Mouse (Mus musculus) kidney, embryonic 14.5 days (tissue): ENCODE measurements around the gene Lrrc10. TPM values are rescaled to one million over a fixed set of nuclear protein-coding genes. Genes with fewer than 3 reads are reported as not detected.
A peak's percentile ranks its signal among the peaks of the same experiment; 100 is the strongest.

Experiments
- ATAC-seq: fragments of 200-750 bp; cut with Nextera tagmentation; 2 replicates; pipeline ENCODE4 v1.8.0; 2017; ENCODE audit warnings: moderate number of reproducible peaks, mild to moderate bottlenecking, moderate TSS enrichment, moderate library complexity; ENCODE audit not compliant: low FRiP score, low TSS enrichment
- H3K27ac ChIP-seq: fragments of 300-500 bp; sonication (generic); 2 replicates; pipeline ENCODE4 v1.5.1; 2014; ENCODE audit warnings: low read depth, mild to moderate bottlenecking, low read length, moderate library complexity, mixed read lengths
- H3K27me3 ChIP-seq: fragments of 300-500 bp; sonication (generic); 2 replicates; pipeline ENCODE4 v1.6.1; 2014; ENCODE audit warnings: mild to moderate bottlenecking, low read length; ENCODE audit not compliant: control insufficient read depth, insufficient read depth
- H3K36me3 ChIP-seq: fragments of 300-500 bp; sonication (generic); 2 replicates; pipeline ENCODE4 v1.6.1; 2014; ENCODE audit warnings: low read length, mixed read lengths; ENCODE audit not compliant: control insufficient read depth, insufficient read depth
- H3K4me1 ChIP-seq: fragments of 300-500 bp; sonication (generic); 2 replicates; pipeline ENCODE4 v1.6.1; 2014; ENCODE audit warnings: low read length, mixed read lengths; ENCODE audit not compliant: control insufficient read depth, insufficient read depth
- H3K4me2 ChIP-seq: fragments of 300-500 bp; sonication (generic); replicated peaks from 2 replicates; pipeline ENCODE4 v1.6.1; 2014; ENCODE audit warnings: low read depth, mild to moderate bottlenecking, low read length
- H3K4me3 ChIP-seq: fragments of 300-500 bp; sonication (generic); 2 replicates; pipeline ENCODE4 v1.5.1; 2014; ENCODE audit warnings: mild to moderate bottlenecking, low read length
- H3K9ac ChIP-seq: fragments of 300-500 bp; sonication (generic); 2 replicates; pipeline ENCODE4 v1.6.1; 2014; ENCODE audit warnings: low read depth, mild to moderate bottlenecking, low read length, moderate library complexity
- H3K9me3 ChIP-seq: fragments of 300-500 bp; sonication (generic); 2 replicates; pipeline ENCODE4 v1.6.1; 2016; ENCODE audit warnings: low read length; ENCODE audit not compliant: control insufficient read depth
- WGBS: fragments of 180-500 bp; shearing (Covaris S2); extraction: QIAGEN DNeasy Blood & Tissue Kit; methylation state at CpG from one replicate; pipeline ENCODE4 v1.1.7; 2014; 5-methylcytosine and 5-hydroxymethylcytosine counted together
- polyA plus RNA-seq: library from polyadenylated mRNA; unstranded; fragments of >200 nt; fragmentation: Nextera tagmentation; extraction: Ambion mirVana; gene quantifications from 2 replicates; pipeline ENCODE4 v1.2.1, GENCODE M21; 2014

Gene Lrrc10
- polyA plus RNA-seq, result not detected in 2 replicates

- no peak for ATAC-seq
- H3K9ac ChIP-seq, result 0 out of 2 replicates have a peak within 1 kb of the TSS, but pooled peaks have one; percentile 7
These were observed at the start of gene Lrrc10 for GRCm38 (mm10) chr10:117045175-117046056. TSS of gene Lrrc10 (plus strand) at chr10:117045341.

GRCm38 (mm10) chr10:116995584-116996235 lies 49.4 kb upstream of the Lrrc10 start:
- no peak overlapping the region for H3K4me3 ChIP-seq
- H3K36me3 ChIP-seq, result no peaks in the 10 kb centered on the region
- no peak for ATAC-seq
- H3K9ac ChIP-seq, result no peak overlapping the region
- H3K27me3 ChIP-seq, result no peaks in the 10 kb centered on the region
- peaks cover 5% of the 10 kb centered on the region; the same call in 1 of the 2 replicates for H3K4me1 ChIP-seq
- H3K9me3 ChIP-seq, result no peaks in the 10 kb centered on the region
- no peak overlapping the region for H3K27ac ChIP-seq
- 78% methylated on average over 6 of the region's 6 CpGs for WGBS
- H3K4me2 ChIP-seq, result no peak overlapping the region

More at GRCm38 (mm10) chr10:117045175-117046056, at the start of gene Lrrc10:
- Histone ChIP-seq H3K4me1 (peaks cover 4% of the 10 kb centered on the region; the same call in 1 of the 2 replicates), H3K36me3 (peaks cover 11% of the 10 kb centered on the region), H3K4me2 (peak within 1 kb of the TSS; percentile 33), H3K27me3 (no peaks in the 10 kb centered on the region; the same call in 1 of the 2 replicates), H3K9me3 (no peaks in the 10 kb centered on the region), H3K4me3 (peak within 1 kb of the TSS; percentile 6; the same call in 1 of the 2 replicates), H3K27ac (no peak within 1 kb of the TSS)
- WGBS, result 37% methylated on average over 40 of the region's 40 CpGs

- H3K4me3 ChIP-seq, result no peak overlapping the region
- no peaks in the 10 kb centered on the region for H3K36me3 ChIP-seq
- WGBS, result 57% methylated on average over 6 of the region's 6 CpGs
- H3K9ac ChIP-seq, result no peak overlapping the region
- H3K9me3 ChIP-seq, result no peaks in the 10 kb centered on the region
- H3K4me2 ChIP-seq, result no peak overlapping the region
- peak; percentile 50; the same call in 1 of the 2 replicates for ATAC-seq
- H3K27ac ChIP-seq, result no peak overlapping the region
- no peaks in the 10 kb centered on the region for H3K27me3 ChIP-seq
- peaks cover 5% of the 10 kb centered on the region; the same call in 1 of the 2 replicates for H3K4me1 ChIP-seq
These were observed 48.9 kb upstream of the Lrrc10 start for GRCm38 (mm10) chr10:116996236-116996600.

GRCm38 (mm10) chr10:116998716-116999455 lies 46.3 kb upstream of the Lrrc10 start:
- H3K4me3 ChIP-seq, result no peak overlapping the region
- no peaks in the 10 kb centered on the region for H3K36me3 ChIP-seq
- 76% methylated on average over 17 of the region's 17 CpGs for WGBS
- peaks cover 9% of the 10 kb centered on the region; the same call in 1 of the 2 replicates for H3K4me1 ChIP-seq
- ATAC-seq, result no peak
- H3K27me3 ChIP-seq, result no peaks in the 10 kb centered on the region
- H3K4me2 ChIP-seq, result no peak overlapping the region
- H3K27ac ChIP-seq, result no peak overlapping the region
- no peaks in the 10 kb centered on the region for H3K9me3 ChIP-seq
- no peak overlapping the region for H3K9ac ChIP-seq

GRCm38 (mm10) chr10:117000975-117001374 lies 44.2 kb upstream of the Lrrc10 start:
- no peak for ATAC-seq

GRCm38 (mm10) chr10:117004695-117005094 lies 40.4 kb upstream of the Lrrc10 start:
- Histone ChIP-seq H3K27me3 (no peaks in the 10 kb centered on the region), H3K27ac (no peak overlapping the region), H3K4me1 (peaks cover 16% of the 10 kb centered on the region; the same call in 1 of the 2 replicates), H3K36me3 (no peaks in the 10 kb centered on the region), H3K9me3 (no peaks in the 10 kb centered on the region), H3K4me2 (no peak overlapping the region), H3K9ac (no peak overlapping the region), H3K4me3 (no peak overlapping the region)
- WGBS, result 60% methylated on average over 5 of the region's 5 CpGs
- no peak; the same call in 1 of the 2 replicates for ATAC-seq

More at GRCm38 (mm10) chr10:117000975-117001374, 44.2 kb upstream of the Lrrc10 start:
- Histone ChIP-seq H3K9me3 (no peaks in the 10 kb centered on the region), H3K36me3 (no peaks in the 10 kb centered on the region), H3K4me1 (peaks cover 12% of the 10 kb centered on the region; the same call in 1 of the 2 replicates), H3K9ac (no peak overlapping the region), H3K4me2 (no peak overlapping the region), H3K27ac (no peak overlapping the region), H3K4me3 (no peak overlapping the region), H3K27me3 (no peaks in the 10 kb centered on the region)
- WGBS, result 74% methylated on average over 12 of the region's 12 CpGs

GRCm38 (mm10) chr10:117005707-117006464 lies 39.3 kb upstream of the Lrrc10 start:
- Histone ChIP-seq H3K36me3 (no peaks in the 10 kb centered on the region), H3K27ac (no peak overlapping the region), H3K27me3 (no peaks in the 10 kb centered on the region), H3K4me3 (no peak overlapping the region), H3K9ac (no peak overlapping the region), H3K4me2 (no peak overlapping the region), H3K9me3 (no peaks in the 10 kb centered on the region), H3K4me1 (peaks cover 23% of the 10 kb centered on the region)
- peak; percentile 15; the same call in 1 of the 2 replicates for ATAC-seq
- 36% methylated on average over 12 of the region's 12 CpGs for WGBS

- Histone ChIP-seq H3K27me3 (no peaks in the 10 kb centered on the region), H3K36me3 (no peaks in the 10 kb centered on the region), H3K4me2 (no peak overlapping the region), H3K4me3 (no peak overlapping the region), H3K27ac (no peak overlapping the region), H3K4me1 (peaks cover 23% of the 10 kb centered on the region), H3K9ac (no peak overlapping the region), H3K9me3 (no peaks in the 10 kb centered on the region)
- ATAC-seq, result no peak
- 78% methylated on average over 6 of the region's 6 CpGs for WGBS
These were observed 35.5 kb upstream of the Lrrc10 start for GRCm38 (mm10) chr10:117009691-117010090.
